Mouse (Mus musculus): ENCODE data around the gene Rimbp2. TPM values are rescaled to one million over a fixed set of nuclear protein-coding genes. Genes with fewer than 3 reads are reported as not detected.

Gene Rimbp2
- polyA plus RNA-seq, 1 experiment from 2014 or later: 0.18 TPM

- peaks cover 12% of the 10 kb centered on the region; the same call in 1 of the 2 replicates for H3K27me3 ChIP-seq
- no peak overlapping the region for H3K4me3 ChIP-seq
- no peak overlapping the region for H3K9ac ChIP-seq
- no peak overlapping the region for H3K27ac ChIP-seq
- H3K9me3 ChIP-seq: no peaks in the 10 kb centered on the region
- WGBS: 29% methylated on average over 16 of the region's 16 CpGs
- H3K4me2 ChIP-seq: no peak overlapping the region
- H3K4me1 ChIP-seq: peaks cover 4% of the 10 kb centered on the region
- no peaks in the 10 kb centered on the region for H3K36me3 ChIP-seq
- no peak for ATAC-seq (ENCODE audit: insufficient number of reproducible peaks, insufficient read depth, low FRiP score, low TSS enrichment, low read depth)
Observed at GRCm38 (mm10) chr5:128877425-128878035, 75.8 kb downstream of the Rimbp2 start.

- Histone ChIP-seq H3K27me3 (peaks cover under 1% of the 10 kb centered on the region; the same call in 1 of the 2 replicates), H3K27ac (no peak overlapping the region), H3K36me3 (no peaks in the 10 kb centered on the region), H3K4me1 (no peaks in the 10 kb centered on the region), H3K9me3 (no peaks in the 10 kb centered on the region), H3K9ac (no peak overlapping the region), H3K4me3 (no peak overlapping the region), H3K4me2 (no peak overlapping the region)
- WGBS: 58% methylated on average over 3 of the region's 3 CpGs
- no peak for ATAC-seq (ENCODE audit: insufficient number of reproducible peaks, insufficient read depth, low FRiP score, low TSS enrichment, low read depth)
Observed at GRCm38 (mm10) chr5:128871706-128872105, 81.6 kb downstream of the Rimbp2 start.

GRCm38 (mm10) chr5:128866811-128867210, 86.5 kb downstream of the Rimbp2 start:
- 88% methylated on average over 5 of the region's 5 CpGs for WGBS
- H3K9me3 ChIP-seq: no peaks in the 10 kb centered on the region
- no peak overlapping the region for H3K27ac ChIP-seq
- H3K27me3 ChIP-seq: no peaks in the 10 kb centered on the region
- H3K4me1 ChIP-seq: no peaks in the 10 kb centered on the region
- no peak overlapping the region for H3K9ac ChIP-seq
- H3K4me3 ChIP-seq: no peak overlapping the region
- H3K4me2 ChIP-seq: no peak overlapping the region
- H3K36me3 ChIP-seq: no peaks in the 10 kb centered on the region
- no peak for ATAC-seq (ENCODE audit: insufficient number of reproducible peaks, insufficient read depth, low FRiP score, low TSS enrichment, low read depth)

- no peak overlapping the region for H3K4me2 ChIP-seq
- H3K4me3 ChIP-seq: no peak overlapping the region
- 80% methylated on average over 5 of the region's 5 CpGs for WGBS
- H3K9ac ChIP-seq: no peak overlapping the region
- H3K9me3 ChIP-seq: no peaks in the 10 kb centered on the region
- no peaks in the 10 kb centered on the region for H3K27me3 ChIP-seq
- H3K27ac ChIP-seq: no peak overlapping the region
- no peaks in the 10 kb centered on the region for H3K4me1 ChIP-seq
- no peaks in the 10 kb centered on the region for H3K36me3 ChIP-seq
- ATAC-seq (ENCODE audit: insufficient number of reproducible peaks, insufficient read depth, low FRiP score, low TSS enrichment, low read depth): no peak
Observed at GRCm38 (mm10) chr5:128866291-128866690, 87.0 kb downstream of the Rimbp2 start.

GRCm38 (mm10) chr5:128863497-128863896, 89.8 kb downstream of the Rimbp2 start:
- no peak for ATAC-seq (ENCODE audit: insufficient number of reproducible peaks, insufficient read depth, low FRiP score, low TSS enrichment, low read depth)
- no peak overlapping the region for H3K9ac ChIP-seq
- no peaks in the 10 kb centered on the region for H3K9me3 ChIP-seq
- no peaks in the 10 kb centered on the region for H3K27me3 ChIP-seq
- H3K4me3 ChIP-seq: no peak overlapping the region
- H3K36me3 ChIP-seq: no peaks in the 10 kb centered on the region
- H3K4me2 ChIP-seq: no peak overlapping the region
- H3K27ac ChIP-seq: no peak overlapping the region
- H3K4me1 ChIP-seq: no peaks in the 10 kb centered on the region
- 57% methylated on average over 6 of the region's 6 CpGs for WGBS

GRCm38 (mm10) chr5:128860907-128861306, 92.4 kb downstream of the Rimbp2 start:
- H3K4me1 ChIP-seq: no peaks in the 10 kb centered on the region
- H3K4me2 ChIP-seq: no peak overlapping the region
- H3K27ac ChIP-seq: no peak overlapping the region
- H3K36me3 ChIP-seq: no peaks in the 10 kb centered on the region
- no peaks in the 10 kb centered on the region for H3K9me3 ChIP-seq
- no peak overlapping the region for H3K9ac ChIP-seq
- no peak overlapping the region for H3K4me3 ChIP-seq
- no peak for ATAC-seq (ENCODE audit: insufficient number of reproducible peaks, insufficient read depth, low FRiP score, low TSS enrichment, low read depth)
- H3K27me3 ChIP-seq: no peaks in the 10 kb centered on the region
- WGBS: 93% methylated on average over 3 of the region's 3 CpGs

GRCm38 (mm10) chr5:128852791-128853190, 100.5 kb downstream of the Rimbp2 start:
- no peaks in the 10 kb centered on the region for H3K36me3 ChIP-seq
- no peak overlapping the region for H3K4me2 ChIP-seq
- H3K9ac ChIP-seq: no peak overlapping the region
- ATAC-seq (ENCODE audit: insufficient number of reproducible peaks, insufficient read depth, low FRiP score, low TSS enrichment, low read depth): no peak
- no peak overlapping the region for H3K4me3 ChIP-seq
- no peak overlapping the region for H3K27ac ChIP-seq
- 60% methylated on average over 6 of the region's 6 CpGs for WGBS
- no peaks in the 10 kb centered on the region for H3K27me3 ChIP-seq
- H3K4me1 ChIP-seq: no peaks in the 10 kb centered on the region
- H3K9me3 ChIP-seq: no peaks in the 10 kb centered on the region

GRCm38 (mm10) chr5:128847806-128848205, 105.5 kb downstream of the Rimbp2 start:
- Histone ChIP-seq H3K27me3 (no peaks in the 10 kb centered on the region), H3K36me3 (no peaks in the 10 kb centered on the region), H3K4me1 (no peaks in the 10 kb centered on the region), H3K4me2 (no peak overlapping the region), H3K9me3 (no peaks in the 10 kb centered on the region), H3K9ac (no peak overlapping the region), H3K4me3 (no peak overlapping the region), H3K27ac (no peak overlapping the region)
- WGBS: 75% methylated on average over 8 of the region's 8 CpGs
- no peak for ATAC-seq (ENCODE audit: insufficient number of reproducible peaks, insufficient read depth, low FRiP score, low TSS enrichment, low read depth)

- Histone ChIP-seq H3K4me1 (peaks cover 3% of the 10 kb centered on the region; the same call in 1 of the 2 replicates), H3K36me3 (no peaks in the 10 kb centered on the region), H3K4me3 (no peak overlapping the region), H3K4me2 (no peak overlapping the region), H3K9ac (no peak overlapping the region), H3K27ac (no peak overlapping the region), H3K9me3 (no peaks in the 10 kb centered on the region), H3K27me3 (no peaks in the 10 kb centered on the region)
- no peak for ATAC-seq (ENCODE audit: insufficient number of reproducible peaks, insufficient read depth, low FRiP score, low TSS enrichment, low read depth)
- WGBS: 83% methylated on average over 12 of the region's 12 CpGs
Observed at GRCm38 (mm10) chr5:128846433-128847040, 106.7 kb downstream of the Rimbp2 start.

GRCm38 (mm10) chr5:128845033-128845432, 108.3 kb downstream of the Rimbp2 start:
- no peaks in the 10 kb centered on the region for H3K27me3 ChIP-seq
- H3K36me3 ChIP-seq: no peaks in the 10 kb centered on the region
- no peak overlapping the region for H3K4me2 ChIP-seq
- WGBS: 84% methylated on average over 11 of the region's 11 CpGs
- no peak overlapping the region for H3K4me3 ChIP-seq
- no peak overlapping the region for H3K9ac ChIP-seq
- peaks cover 3% of the 10 kb centered on the region; the same call in 1 of the 2 replicates for H3K4me1 ChIP-seq
- no peak for ATAC-seq (ENCODE audit: insufficient number of reproducible peaks, insufficient read depth, low FRiP score, low TSS enrichment, low read depth)
- H3K9me3 ChIP-seq: no peaks in the 10 kb centered on the region
- H3K27ac ChIP-seq: no peak overlapping the region

- ATAC-seq (ENCODE audit: insufficient number of reproducible peaks, insufficient read depth, low FRiP score, low TSS enrichment, low read depth): no peak
Observed at GRCm38 (mm10) chr5:128843982-128844381, 109.3 kb downstream of the Rimbp2 start.

GRCm38 (mm10) chr5:128841541-128841940, 111.7 kb downstream of the Rimbp2 start:
- H3K4me2 ChIP-seq: no peak overlapping the region
- no peaks in the 10 kb centered on the region for H3K27me3 ChIP-seq
- H3K4me1 ChIP-seq: peaks cover 3% of the 10 kb centered on the region; the same call in 1 of the 2 replicates
- H3K9ac ChIP-seq: no peak overlapping the region
- H3K9me3 ChIP-seq: no peaks in the 10 kb centered on the region
- H3K4me3 ChIP-seq: no peak overlapping the region
- 60% methylated on average over 4 of the region's 4 CpGs for WGBS
- H3K36me3 ChIP-seq: no peaks in the 10 kb centered on the region
- ATAC-seq (ENCODE audit: insufficient number of reproducible peaks, insufficient read depth, low FRiP score, low TSS enrichment, low read depth): no peak
- H3K27ac ChIP-seq: no peak overlapping the region

More at GRCm38 (mm10) chr5:128843982-128844381, 109.3 kb downstream of the Rimbp2 start:
- Histone ChIP-seq H3K4me3 (no peak overlapping the region), H3K9me3 (no peaks in the 10 kb centered on the region), H3K9ac (no peak overlapping the region), H3K27me3 (no peaks in the 10 kb centered on the region), H3K36me3 (no peaks in the 10 kb centered on the region), H3K27ac (no peak overlapping the region), H3K4me1 (peaks cover 3% of the 10 kb centered on the region; the same call in 1 of the 2 replicates), H3K4me2 (no peak overlapping the region)
- 61% methylated on average over 2 of the region's 2 CpGs for WGBS

Data from embryonic facial prominence, embryonic 13.5 days (tissue).